Mouse (Mus musculus): ENCODE data around the gene Tdpoz5. TPM values are rescaled to one million over a fixed set of nuclear protein-coding genes. Genes with fewer than 3 reads are reported as not detected.

The Tdpoz5 gene
- polyA plus RNA-seq (2017; shearing (Covaris generic)), result not detected

GRCm38 (mm10) chr3:93961214-93961613 is at the start of gene Tdpoz5:
Gene Tdpoz5, minus strand, starts transcription at chr3:93961314.

GRCm38 (mm10) chr3:93943443-93943842 is 17.7 kb downstream of the Tdpoz5 start, which contains the start of gene Gm9117:
Gene Gm9117, minus strand, starts transcription at chr3:93943543.

Other genes with a start within 250 kb of the Tdpoz5 start
- gene Gm5773, start 188.3 kb downstream of the Tdpoz5 start, polyA plus RNA-seq (2017; shearing (Covaris generic)), result not detected
- gene Tdpoz4, start 164.9 kb downstream of the Tdpoz5 start, polyA plus RNA-seq (2017; shearing (Covaris generic)), result not detected
- gene Tdpoz3, start 135.3 kb downstream of the Tdpoz5 start, polyA plus RNA-seq (2017; shearing (Covaris generic)), result not detected
- gene Gm9117, start 17.8 kb downstream of the Tdpoz5 start, polyA plus RNA-seq (2017; shearing (Covaris generic)), result not detected
- gene Gm9125, start 93.6 kb upstream of the Tdpoz5 start, polyA plus RNA-seq (2017; shearing (Covaris generic)), result not detected
- not detected for gene Gm10697, start 111.3 kb upstream of the Tdpoz5 start, polyA plus RNA-seq (2017; shearing (Covaris generic))
- gene Gm10696, start 216.9 kb upstream of the Tdpoz5 start, polyA plus RNA-seq (2017; shearing (Covaris generic)), result not detected
- gene Gm5286, start 235.4 kb upstream of the Tdpoz5 start, polyA plus RNA-seq (2017; shearing (Covaris generic)), result not detected